Mouse (Mus musculus): ENCODE data around the gene Ktn1.

Gene Ktn1

DNA sequence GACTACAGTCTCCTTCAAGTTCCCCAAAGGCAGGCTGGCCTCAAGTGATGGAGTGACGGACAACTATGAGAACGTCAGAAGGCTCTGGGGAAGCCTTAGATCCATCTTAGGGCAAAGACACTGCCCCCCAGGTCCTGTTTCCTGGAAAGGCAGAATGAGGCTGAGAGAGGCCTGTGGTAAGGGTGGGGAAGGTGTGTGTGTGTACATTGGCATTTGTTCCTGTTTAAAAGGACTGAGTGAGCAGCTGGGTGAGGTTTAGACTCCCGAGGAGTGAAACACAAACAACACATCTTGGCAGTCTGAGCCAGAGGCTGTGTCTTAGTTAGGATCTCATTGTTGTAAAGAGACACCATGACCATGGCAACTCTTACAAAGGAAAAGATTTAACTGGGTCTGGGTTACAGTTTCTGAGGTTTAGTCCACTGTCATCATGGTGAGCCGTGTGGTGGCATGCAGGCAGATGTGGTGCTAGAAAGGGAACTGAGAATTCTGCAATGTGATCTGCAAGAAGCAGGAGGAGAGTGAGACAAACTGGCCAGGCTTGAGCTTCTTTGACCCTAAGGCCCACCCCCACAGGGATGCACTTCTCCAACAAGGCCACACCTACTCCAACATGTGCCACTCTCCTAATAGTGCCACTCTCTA lies 106.1 kb downstream of the Ktn1 start:
- DNase-seq (ENCODE audit: low spot score in 2 of 2) = no peak

DNA sequence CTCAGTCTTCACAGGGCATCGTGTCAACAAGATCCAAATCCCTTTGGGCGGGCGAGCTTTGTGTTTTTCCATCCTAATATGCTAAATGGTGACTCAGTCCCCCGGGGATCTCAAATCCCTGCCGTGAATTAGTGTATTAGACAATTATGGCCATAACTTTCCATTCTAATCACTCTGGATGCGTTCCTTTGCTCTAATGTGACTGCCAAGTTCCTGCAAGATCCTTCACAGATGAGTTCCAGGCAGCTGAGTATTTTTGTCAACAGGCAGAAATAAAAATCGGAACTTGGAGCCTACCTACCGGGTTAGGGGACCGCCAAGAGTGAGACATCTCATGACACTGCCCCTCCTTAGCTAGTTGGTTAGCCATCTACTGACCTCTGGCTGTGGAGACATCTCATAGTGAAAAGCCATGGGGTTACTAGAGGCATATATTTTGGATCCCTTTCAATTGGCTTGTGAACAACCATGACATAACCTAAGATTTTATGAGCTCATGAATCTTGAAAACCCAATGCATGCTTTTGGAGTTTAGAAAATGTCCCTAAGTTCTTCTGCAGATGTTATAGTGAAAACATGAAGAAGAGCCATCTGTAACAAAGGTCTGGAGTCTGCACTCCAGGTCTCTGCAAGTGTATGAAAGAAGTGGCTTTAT lies 108.3 kb downstream of the Ktn1 start:
- no peak for DNase-seq (ENCODE audit: low spot score in 2 of 2)

DNA sequence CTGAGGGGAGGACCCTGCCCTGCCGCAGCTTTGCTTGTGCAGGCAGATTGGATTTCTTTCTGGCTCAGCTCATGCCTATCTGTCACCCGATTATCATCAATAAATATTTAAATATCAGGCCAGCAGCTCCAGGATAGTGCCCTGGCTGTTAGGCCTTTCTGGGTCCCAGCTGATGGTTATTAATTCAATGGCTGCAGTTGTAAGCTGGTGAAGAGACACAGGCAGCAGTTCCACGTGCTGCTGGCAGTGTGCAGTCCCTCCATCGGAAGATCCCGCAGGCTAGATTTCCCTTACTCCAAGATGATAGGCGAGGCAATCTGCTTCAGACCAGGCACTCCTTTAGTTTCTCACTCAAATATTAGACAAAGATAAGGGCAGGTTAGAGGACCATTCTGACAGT lies 116.9 kb downstream of the Ktn1 start:
- no peak for DNase-seq (ENCODE audit: low spot score in 2 of 2)

DNA sequence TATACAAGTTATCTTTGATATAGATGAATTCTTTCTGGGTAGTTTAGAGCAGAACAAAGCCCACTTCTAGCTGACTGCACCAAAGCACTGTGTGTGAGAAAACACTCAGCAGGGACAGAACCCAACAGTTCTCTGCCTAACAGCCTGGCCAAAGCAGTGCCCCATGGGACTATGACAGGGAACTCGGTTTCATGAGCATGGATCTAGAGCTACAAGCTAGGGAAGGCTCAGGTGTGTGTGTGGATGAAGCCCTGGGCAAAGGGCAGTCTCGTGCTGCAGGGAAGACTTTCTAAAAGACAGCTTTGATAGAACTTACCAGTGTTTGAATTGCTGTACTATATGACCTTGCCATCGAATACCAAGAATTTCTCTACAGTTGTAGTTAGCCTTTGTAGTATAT lies 117.5 kb downstream of the Ktn1 start:
- DNase-seq (ENCODE audit: low spot score in 2 of 2) = no peak

DNA sequence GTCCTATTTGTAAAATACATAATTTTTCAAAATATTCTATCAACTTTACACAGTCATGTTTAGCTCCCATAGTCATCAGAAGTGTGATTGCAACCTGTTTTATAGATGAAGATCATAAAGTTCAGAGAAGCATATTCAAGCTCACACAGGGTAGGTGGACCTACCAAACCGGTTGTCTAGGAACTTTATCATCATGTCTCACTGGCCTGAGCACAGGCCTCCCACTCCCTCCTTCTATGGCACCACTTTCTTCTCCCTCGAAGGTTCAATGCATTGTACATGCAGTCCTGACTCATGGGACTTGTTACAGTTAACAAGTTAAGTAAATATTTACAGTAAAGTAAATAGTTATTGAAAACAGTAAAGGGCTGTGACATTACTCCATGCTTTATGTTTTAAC lies 118.1 kb downstream of the Ktn1 start:
- no peak for DNase-seq (ENCODE audit: low spot score in 2 of 2)

DNA sequence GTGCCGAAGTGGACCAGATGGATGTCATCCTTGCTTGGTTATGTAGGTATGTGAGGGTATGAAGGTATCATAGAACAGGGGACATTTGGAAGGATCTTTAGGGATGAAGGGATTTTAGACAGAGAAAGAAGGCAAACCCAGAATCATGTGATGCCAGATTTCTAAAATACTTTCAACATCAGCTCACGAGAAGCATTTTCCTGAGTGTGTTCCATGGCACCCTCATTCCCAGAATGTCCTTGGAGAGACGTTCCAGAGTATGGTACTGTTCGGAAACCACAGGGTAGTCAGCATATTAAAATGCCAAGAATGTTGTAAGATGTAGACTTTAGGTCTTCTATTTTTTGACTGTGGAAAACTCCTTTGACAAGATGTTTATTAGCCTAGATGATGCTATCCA lies 123.2 kb downstream of the Ktn1 start:
- no peak for DNase-seq (ENCODE audit: low spot score in 2 of 2)

DNA sequence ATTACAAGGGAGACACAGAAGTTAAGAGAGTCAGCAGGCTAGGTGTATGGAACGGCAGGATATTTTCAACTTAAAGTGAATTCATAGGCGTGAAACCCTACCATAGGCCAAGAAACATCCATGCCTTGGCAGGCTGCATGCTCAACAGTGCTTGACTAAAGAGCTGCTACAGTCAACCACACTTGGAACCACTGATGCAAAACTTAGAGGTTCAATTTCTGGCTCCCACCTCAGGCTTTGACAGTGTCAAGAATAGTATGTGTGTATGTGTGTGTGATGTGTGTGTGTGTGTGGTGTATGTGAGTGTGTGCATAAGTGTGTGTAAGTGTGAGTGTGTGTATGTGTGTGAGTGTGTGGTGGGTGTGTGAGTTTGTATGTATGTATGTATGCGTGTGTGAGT lies 127.3 kb downstream of the Ktn1 start:
- DNase-seq (ENCODE audit: low spot score in 2 of 2) = no peak

DNA sequence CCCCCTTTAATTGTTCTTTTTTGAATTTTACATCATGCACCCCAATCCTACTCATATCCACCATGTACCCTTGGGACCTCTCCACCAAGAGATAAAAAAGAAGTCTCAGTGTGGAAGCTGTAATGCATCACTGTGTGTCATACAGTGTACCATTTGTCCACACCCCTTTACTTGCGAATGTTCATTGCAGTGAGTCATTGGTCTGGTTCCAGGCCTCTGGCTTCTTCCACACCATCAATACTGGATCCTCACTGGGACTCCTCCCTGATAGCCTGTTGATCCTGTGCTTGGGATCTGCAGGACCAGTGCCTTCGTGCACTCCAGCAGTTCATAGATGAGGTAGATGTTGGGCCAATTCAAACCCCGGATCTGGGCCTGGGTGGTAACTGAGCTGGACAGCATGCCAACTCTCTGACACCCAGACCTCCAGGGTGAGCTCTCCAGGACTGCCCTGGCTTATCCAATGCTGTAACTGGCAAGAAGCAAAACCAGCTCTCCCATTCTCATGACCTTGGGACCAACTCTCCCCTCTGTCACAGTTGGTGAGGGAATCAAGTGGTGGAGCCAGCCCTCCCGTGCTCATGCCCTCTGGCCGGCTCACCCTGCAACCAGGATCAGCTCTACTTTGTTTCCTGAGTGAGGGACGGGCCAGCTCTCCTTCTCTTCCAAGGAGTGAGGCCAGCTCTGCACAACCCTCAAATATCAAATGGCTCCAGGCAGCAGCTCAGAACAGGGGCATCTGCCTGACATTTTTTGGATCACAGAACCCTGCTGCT lies 128.2 kb downstream of the Ktn1 start:
- no peak for DNase-seq (ENCODE audit: low spot score in 2 of 2)

DNA sequence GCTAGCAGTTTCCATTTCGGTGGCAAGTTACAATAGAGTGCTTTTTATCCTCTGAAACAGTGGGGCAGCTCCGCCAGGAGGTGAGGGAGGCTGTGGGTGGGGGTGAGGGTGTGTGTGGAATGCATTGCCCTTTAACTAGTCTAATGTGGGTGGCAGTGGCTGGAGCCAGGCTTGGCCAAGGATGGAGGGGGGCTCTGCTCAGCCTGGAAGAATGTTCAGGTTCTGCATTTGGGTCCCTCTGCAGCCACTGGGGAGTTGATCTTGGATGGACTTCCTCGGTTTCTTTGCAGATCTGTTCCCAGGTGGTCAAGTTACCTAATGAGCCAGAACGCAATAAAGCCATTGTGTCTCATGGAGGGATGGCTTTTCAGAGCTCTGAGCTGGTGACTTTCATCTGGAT lies 137.9 kb downstream of the Ktn1 start:
- no peak for DNase-seq (ENCODE audit: low spot score in 2 of 2)
